Mouse (Mus musculus) heart, adult 18-20 months (tissue): Measurements from ENCODE around the gene Nags. TPM values are rescaled to one million over a fixed set of nuclear protein-coding genes. Genes with fewer than 3 reads are reported as not detected.
"Not testable (repeated sequence)": the region's sequence is repeated elsewhere in the genome, so short reads cannot be mapped to it uniquely, and the experiment has no call there.

Experiments
- DNase-seq, 2 experiments: peaks; one replicate each; pipeline ENCODE4 v3.0.0; 2021 to 2022; ENCODE audit warnings: mixed read lengths in 1 of 2
- total RNA-seq, 2 experiments: library from RNA; stranded (reverse); gene quantifications; 2 replicates each; pipeline ENCODE4 v1.2.3; 2021

Nags gene
- total RNA-seq, 2 experiments from 2014 or later: 0.13 TPM; not detected in 1

GRCm38 (mm10) chr11:102156786-102157089, 11.4 kb downstream of the Nags start:
- no peak for DNase-seq

GRCm38 (mm10) chr11:102158024-102158423, 12.7 kb downstream of the Nags start:
- DNase-seq: not testable (repeated sequence)

DNA sequence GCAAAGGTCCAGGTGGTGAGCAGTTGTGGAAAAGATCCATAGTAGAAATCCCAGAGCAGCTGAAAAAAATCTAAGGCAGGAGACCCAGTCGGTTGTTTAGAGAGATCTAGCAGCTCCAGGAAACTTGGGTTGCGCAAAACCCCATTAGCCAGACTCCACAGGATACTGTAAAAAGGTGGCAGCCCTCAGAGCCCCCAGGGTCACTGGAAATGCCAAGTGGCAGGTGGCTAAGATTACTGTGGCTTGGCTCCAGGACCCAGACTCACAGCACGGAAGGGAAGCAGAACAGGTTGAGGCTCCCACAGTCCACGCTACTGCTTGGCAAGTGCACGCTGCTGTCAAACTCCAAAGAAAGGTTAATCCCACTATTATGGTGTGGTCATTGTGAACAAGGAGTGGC, 14.5 kb downstream of the Nags start:
- DNase-seq: no peak

GRCm38 (mm10) chr11:102165971-102166722, 20.8 kb downstream of the Nags start:
- DNase-seq: no peak

DNA sequence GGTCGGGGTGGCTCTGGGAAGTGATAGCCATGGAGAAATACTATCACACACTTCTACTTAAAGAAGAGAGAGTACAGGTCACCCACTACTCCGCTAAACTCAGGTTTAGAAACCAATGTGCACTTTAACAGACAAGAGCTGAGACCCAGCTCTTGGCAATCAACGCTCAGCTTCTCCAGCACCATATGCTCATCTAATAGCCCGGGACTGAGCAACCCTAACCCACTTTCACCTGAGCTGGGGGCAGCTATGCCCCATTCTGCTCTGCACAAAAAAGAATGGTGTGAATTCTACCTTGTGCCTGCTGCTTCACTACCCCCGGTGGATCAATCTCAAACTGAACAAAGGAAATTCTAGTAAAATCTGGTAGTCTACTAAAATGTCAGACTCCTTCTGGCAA, 22.2 kb downstream of the Nags start:
- no peak for DNase-seq

DNA sequence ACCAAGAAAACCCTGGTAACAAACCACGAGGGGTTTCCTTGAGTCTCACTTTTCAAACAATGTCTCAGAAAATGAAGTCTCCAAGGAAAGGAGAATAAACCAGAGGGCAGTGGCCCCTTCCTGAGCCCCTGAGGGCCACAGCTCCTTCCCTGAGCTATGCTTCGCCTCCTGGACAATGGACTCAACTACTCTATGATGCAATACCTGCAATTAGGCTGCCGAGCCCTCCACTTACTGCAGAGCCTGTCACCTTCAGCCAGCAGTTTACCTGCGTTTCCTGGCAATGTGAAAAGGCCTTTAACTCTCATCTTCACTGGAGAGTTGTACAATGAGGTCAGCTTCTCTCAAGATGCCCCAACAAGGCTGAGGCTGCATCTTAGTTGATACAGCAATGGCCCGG, 23.4 kb downstream of the Nags start:
- DNase-seq: no peak

DNA sequence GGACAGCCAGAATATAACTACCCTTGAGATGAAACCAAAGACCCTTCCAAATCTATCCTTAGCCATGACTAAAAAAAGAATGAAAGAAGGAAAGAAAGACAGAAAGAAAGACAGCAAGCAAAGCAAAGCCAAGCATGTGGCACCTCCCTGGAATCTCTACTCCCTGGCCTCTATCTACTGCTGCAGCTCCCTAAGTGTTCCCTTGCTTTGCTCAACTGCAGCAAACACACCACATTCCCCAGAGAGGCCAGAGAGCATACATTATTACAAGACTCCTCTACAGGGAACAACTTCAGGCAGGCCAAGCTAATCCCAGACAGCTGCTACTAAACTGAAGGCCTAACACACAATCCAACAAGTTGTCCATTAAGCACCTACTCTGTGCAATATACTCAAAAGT, 34.5 kb downstream of the Nags start:
- no peak for DNase-seq

DNA sequence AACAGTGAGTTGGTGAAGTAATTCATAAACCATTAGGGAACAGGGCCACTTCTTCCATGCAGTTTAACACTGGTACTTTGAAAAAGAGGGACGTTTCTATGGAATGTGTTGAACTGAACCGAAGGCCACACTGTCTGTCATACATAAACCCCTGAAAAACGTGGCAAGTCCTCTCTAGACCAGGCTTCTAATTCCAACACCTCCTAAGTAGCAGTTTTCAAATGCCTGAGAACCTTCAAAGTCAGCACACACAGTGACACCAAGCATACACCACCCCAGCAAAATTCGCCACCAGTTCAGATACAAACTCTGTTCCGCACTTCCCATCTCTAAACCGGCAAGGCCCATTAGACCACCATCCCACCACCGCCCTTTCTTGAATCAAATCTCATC, 38.9 kb downstream of the Nags start:
- no peak for DNase-seq

DNA sequence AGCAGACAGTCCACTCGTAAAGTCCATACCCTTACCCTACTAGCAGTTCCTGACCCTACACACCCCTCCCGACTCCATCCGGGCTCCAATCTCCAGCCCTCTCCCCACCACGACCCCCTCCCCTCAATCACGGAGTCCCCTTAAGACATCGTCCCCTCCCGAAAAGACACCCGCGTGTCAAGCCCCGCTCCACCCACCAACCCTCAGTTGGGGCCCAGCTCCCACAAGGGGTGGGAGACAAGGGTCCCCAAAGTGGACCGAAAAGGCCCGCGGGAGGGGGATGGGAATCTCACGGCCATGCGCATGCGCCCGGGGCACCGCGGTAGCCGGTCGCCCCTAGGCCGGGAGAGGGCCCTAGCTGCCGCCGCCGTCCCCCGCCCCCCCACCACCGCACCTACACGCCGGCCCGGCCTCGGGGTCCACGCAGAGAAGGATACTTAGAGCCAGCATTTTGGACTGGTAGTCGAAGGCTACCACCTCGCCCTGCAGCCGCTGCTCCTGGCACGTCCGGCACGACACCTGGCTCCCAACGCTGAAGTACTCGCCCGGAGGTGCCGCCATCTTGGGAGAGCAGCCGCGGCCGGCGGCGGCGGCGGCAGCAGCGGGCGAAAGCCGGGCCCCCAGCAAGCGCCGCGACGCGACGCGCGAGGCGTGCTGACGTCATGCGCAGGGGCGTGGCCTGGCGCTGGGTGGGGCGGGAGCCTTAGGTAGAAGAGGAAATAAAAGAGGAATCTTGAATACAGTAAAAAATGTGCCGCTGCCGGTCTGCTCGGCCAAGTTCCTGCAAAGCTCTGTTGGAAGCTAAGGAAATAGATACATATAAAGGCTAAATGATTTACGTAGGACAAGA, 39.6 kb downstream of the Nags start, which contains the start of gene Lsm12:
Lsm12 (minus strand) TSS at position 651 of the 850 bp plus-strand sequence.
- peak; percentile 96 to 99 for DNase-seq

- DNase-seq: no peak
Measured at GRCm38 (mm10) chr11:102185677-102186076, 40.4 kb downstream of the Nags start.

GRCm38 (mm10) chr11:102186235-102186634, 40.9 kb downstream of the Nags start:
- no peak for DNase-seq

DNA sequence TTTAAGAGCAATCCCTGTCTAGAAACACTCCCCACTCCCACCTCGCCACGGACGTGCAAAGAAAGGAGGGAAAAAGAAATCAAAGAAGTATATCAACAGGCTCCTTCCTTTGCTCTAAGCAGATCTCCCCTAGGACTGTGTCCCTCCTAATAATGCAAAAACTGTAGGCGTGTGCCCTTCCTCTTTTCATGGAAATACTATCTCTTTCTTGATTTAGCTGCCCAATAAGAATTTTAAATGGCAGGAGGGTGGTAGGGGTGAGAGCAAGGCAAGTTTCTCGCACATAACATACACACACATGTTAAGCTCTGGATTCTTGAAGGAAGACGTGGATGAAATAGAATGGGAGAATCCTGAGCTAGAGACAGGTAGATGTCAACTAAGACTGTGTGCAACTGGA, 43.7 kb downstream of the Nags start:
- no peak for DNase-seq

DNA sequence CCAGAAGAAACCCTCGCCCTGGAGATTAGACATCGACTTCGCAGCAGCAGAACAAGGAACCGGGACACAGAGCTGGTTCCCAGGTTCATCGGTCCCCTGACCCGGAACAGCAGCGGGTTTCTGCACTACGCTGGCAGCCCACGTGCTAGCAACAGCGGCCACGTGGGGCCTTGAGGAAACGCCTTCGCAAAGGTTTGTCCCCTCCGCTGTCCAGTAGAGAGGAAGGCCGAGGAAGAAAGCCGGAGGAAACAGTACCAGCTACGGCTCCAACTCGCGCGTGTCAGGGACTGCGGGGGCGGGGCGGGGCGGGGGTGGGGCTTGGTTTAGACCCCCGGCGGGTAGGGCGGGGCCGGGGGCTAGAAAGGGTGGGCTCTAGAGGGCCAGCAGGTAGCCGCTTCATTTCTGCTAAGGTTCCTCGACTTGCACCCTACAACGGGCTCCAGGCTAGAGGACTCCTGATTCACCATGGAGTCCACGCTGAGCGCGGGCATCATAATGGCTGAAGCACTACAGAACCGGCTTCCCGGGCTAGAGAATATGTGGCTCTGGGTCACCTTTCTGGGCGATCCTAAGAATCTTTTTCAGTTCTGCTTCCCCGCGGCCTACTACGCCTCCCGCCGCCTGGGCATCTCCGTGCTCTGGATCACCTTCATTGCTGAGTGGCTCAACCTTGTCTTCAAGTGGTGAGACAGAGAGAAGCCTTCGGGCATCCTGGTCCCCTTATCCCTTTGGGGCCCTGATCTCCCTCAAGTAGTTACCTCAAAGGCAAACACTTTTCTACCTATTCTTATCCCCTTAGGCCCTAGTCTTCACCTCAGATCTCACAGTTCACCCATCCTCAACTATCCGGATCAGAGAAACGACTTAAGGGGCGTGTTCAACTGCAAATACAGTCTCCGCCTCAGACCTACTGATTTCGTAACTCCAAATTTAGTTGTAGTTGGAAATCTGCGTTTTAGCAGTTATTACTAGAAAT, 44.4 kb downstream of the Nags start, which contains the start of gene G6pc3:
G6pc3 (plus strand) TSS at position 160 of the 976 bp plus-strand sequence.
- peak; percentile 95 to 96 for DNase-seq

- DNase-seq: no peak
Measured at GRCm38 (mm10) chr11:102190848-102191247, 45.5 kb downstream of the Nags start.

DNA sequence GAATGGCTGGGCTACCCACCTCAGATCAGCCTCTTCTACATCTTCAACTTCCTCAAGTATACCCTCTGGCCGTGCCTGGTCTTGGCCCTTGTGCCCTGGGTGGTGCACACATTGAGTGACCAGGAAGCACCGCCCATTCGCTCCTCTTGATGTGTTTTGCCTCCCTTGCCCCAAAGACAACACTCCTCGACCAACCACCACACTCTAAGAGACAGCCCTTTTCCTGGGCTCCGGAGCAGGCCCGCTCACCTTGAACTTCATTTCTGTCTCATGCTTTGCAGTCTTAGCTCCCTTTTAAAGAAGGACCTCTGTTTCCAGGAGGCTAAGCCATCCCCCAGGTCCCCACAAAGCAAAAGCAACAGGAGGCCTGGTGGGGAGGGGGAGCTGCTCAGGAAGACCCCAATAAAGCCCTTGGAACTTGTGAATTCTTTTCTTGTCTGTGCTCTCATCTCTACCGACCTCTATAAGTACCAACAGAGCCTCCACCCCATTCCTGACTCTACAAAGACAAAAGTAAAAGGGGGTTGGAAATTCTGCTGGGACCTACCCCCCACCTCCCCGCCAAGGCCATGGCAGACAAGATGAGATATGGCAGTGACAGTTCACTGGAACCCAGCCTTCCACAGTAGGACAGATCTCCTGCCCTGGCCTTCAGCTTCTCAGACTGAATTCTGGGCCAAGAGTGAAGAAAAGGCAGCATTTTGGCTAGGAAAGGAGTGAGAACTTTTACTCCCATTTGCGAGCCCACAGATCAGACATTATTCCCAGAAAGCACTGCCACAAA, 48.5 kb downstream of the Nags start:
- DNase-seq: no peak

DNA sequence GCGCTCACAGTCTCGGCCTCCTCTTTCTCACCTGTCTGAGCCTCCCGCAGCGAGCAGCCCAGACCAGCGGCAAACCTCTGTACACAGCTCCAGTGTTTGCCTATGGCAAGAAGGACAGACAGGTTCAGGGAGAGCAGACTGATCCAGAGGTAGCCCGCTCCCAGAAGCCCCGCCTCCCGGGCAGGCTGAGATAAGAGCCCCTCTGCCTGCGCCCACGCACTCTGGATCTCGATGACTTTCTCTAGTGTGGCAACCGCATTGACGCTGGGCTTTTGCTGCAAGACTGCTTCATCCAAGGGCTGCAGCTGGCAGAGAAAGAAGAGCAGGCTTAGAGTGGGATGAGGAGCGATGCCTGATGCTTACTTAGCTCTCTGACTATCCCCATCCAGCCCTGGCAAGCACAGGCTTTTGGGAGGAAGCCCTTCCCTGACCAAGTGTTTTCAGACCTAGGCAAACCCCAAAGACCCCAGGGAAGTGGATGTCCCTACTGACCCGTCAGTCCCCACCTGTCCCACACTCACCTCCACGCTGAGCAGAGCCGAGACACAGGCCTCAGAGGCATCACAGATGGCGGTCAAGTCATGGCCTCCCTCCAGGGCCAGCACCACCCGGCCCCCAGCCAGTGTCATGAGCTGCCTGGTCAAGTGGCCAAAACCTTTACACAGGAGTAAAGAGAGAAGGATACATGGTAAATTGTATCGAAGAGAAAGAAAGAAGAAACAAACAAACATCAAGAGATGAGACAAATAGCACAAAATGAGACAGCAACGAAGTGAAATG, 50.9 kb downstream of the Nags start:
- no peak for DNase-seq

- no peak for DNase-seq
Measured at GRCm38 (mm10) chr11:102198245-102198644, 52.9 kb downstream of the Nags start.
